Mouse (Mus musculus) embryonic facial prominence, embryonic 11.5 days (tissue): ENCODE results near the gene Cplx1. TPM values are rescaled to one million over a fixed set of nuclear protein-coding genes. Genes with fewer than 3 reads are reported as not detected.

Experiments used
- ATAC-seq: fragments of 200-750 bp; cut with Nextera tagmentation; replicated peaks from 2 replicates; pipeline ENCODE4 v1.8.0; 2017; ENCODE audit warnings: low read depth; ENCODE audit not compliant: insufficient number of reproducible peaks, low FRiP score, low TSS enrichment
- DNase-seq: peaks from one replicate; pipeline ENCODE4 v3.0.0-alpha.2; 2015; ENCODE audit warnings: low spot score
- H3K27ac ChIP-seq: fragments of 300-500 bp; sonication (generic); replicated peaks from 2 replicates; pipeline ENCODE4 v1.5.1; 2014; ENCODE audit warnings: mild to moderate bottlenecking, low read depth, low read length, control low read depth
- H3K27me3 ChIP-seq: fragments of 300-500 bp; sonication (generic); 2 replicates; pipeline ENCODE4 v1.6.1; 2014; ENCODE audit warnings: mild to moderate bottlenecking, low read length, moderate library complexity, mixed read lengths; ENCODE audit not compliant: control insufficient read depth, insufficient read depth
- H3K36me3 ChIP-seq: fragments of 300-500 bp; sonication (generic); replicated peaks from 2 replicates; pipeline ENCODE4 v1.6.1; 2014; ENCODE audit warnings: low read depth, mild to moderate bottlenecking, low read length, moderate library complexity, mixed read lengths; ENCODE audit not compliant: control insufficient read depth, insufficient read depth
- H3K4me1 ChIP-seq: fragments of 300-500 bp; sonication (generic); 2 replicates; pipeline ENCODE4 v1.6.1; 2014; ENCODE audit warnings: low read length, mixed read lengths; ENCODE audit not compliant: control insufficient read depth, insufficient read depth
- H3K4me2 ChIP-seq: fragments of 300-500 bp; sonication (generic); 2 replicates; pipeline ENCODE4 v1.6.1; 2014; ENCODE audit warnings: low read depth, mild to moderate bottlenecking, control low read depth, low read length, moderate library complexity
- H3K4me3 ChIP-seq: fragments of 300-500 bp; sonication (generic); 2 replicates; pipeline ENCODE4 v1.5.1; 2014; ENCODE audit warnings: low read depth, low read length, control low read depth
- H3K9ac ChIP-seq: fragments of 300-500 bp; sonication (generic); replicated peaks from 2 replicates; pipeline ENCODE4 v1.6.1; 2014; ENCODE audit warnings: mild to moderate bottlenecking, control low read depth, low read length
- H3K9me3 ChIP-seq: fragments of 300-500 bp; sonication (generic); replicated peaks from 2 replicates; pipeline ENCODE4 v1.6.1; 2016; ENCODE audit warnings: mild to moderate bottlenecking, low read length, inconsistent platforms, mixed read lengths; ENCODE audit not compliant: control insufficient read depth
- WGBS: fragments of 180-500 bp; shearing (Covaris S2); extraction: QIAGEN DNeasy Blood & Tissue Kit; methylation state at CpG from one replicate; pipeline ENCODE4 v1.1.7; 2014; 5-methylcytosine and 5-hydroxymethylcytosine counted together
- polyA plus RNA-seq: library from polyadenylated mRNA; unstranded; fragments of >200 nt; fragmentation: Nextera tagmentation; extraction: Ambion mirVana; gene quantifications from 2 replicates; pipeline ENCODE4 v1.2.1, GENCODE M21; 2014

The Cplx1 gene
- polyA plus RNA-seq, 1 experiment from 2014 or later, result 3.5 TPM

DNA sequence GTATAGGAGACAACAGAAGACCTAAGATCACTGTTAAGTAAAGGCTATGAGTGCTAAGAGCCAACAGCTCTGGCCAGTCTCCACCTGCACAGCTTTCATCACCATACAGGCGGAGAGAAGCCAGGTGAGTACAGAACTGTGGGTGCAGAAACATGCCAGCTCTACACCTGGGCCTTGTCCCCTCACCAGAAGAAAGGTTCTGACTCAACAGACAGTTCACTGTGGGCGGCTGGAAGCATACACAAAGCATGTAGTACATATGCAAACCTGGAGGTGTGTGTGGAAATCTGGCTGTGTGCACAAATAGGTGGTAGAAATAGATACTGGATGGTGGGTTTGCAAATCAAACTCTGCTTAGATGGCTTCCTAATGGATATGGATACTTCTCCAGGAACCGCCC is 27.2 kb downstream of the Cplx1 start:
- Histone ChIP-seq H3K27me3 (no peaks in the 10 kb centered on the region), H3K4me3 (no peak overlapping the region), H3K4me2 (no peak overlapping the region), H3K36me3 (no peaks in the 10 kb centered on the region), H3K27ac (no peak overlapping the region), H3K9ac (no peak overlapping the region), H3K9me3 (no peaks in the 10 kb centered on the region), H3K4me1 (no peaks in the 10 kb centered on the region)
- 79% methylated on average over 3 of the region's 3 CpGs for WGBS
- no peak for DNase-seq
- ATAC-seq, result no peak

DNA sequence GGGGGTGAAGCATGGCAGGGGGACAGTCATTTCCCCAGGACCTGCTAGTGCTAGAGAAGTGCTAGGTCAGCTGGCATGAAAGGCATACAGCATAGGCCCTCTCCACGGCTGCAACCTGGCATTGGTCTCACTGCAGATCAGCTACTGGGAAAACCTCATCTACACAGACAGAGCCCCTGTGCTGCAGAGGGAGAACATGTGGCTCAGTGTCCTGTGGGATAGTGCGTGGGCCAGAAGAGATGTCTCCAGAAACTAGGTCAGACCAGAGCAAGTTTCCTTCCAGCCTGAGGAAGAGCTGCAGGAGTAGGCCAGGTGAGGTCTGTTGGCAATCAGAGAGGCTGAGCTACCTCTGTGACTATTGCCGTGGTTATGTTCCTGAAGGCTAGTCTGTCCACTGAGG is 27.9 kb downstream of the Cplx1 start:
- H3K4me2 ChIP-seq, result no peak overlapping the region
- no peak overlapping the region for H3K27ac ChIP-seq
- no peaks in the 10 kb centered on the region for H3K9me3 ChIP-seq
- no peaks in the 10 kb centered on the region for H3K4me1 ChIP-seq
- H3K27me3 ChIP-seq, result no peaks in the 10 kb centered on the region
- H3K9ac ChIP-seq, result no peak overlapping the region
- WGBS, result 81% methylated on average over 3 of the region's 3 CpGs
- H3K4me3 ChIP-seq, result no peak overlapping the region
- H3K36me3 ChIP-seq, result no peaks in the 10 kb centered on the region
- no peak for ATAC-seq
- DNase-seq, result no peak

DNA sequence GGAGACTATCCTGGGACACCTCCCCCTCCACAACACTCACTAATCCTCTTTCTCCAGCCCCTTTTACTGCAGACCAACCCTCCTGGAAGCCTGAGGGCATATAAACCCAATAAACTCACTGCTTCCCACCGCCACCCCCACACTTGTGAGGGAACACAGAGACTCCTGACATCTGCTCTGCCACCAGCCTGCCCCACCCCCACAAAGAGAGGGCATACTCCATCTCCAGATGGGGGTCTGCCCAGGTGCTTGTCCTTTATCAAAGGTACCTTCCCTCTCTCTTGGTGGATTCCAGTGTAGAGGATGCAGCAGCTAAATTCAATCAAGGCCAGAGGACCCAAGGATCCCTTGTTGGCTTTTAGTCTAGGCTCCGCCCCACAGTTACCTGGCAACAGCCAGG is 28.8 kb downstream of the Cplx1 start:
- ATAC-seq (no peak), DNase-seq (no peak)
- no peak overlapping the region for H3K9ac ChIP-seq
- no peaks in the 10 kb centered on the region for H3K9me3 ChIP-seq
- H3K4me2 ChIP-seq, result no peak overlapping the region
- no peaks in the 10 kb centered on the region for H3K36me3 ChIP-seq
- no peaks in the 10 kb centered on the region for H3K27me3 ChIP-seq
- no peaks in the 10 kb centered on the region for H3K4me1 ChIP-seq
- no peak overlapping the region for H3K4me3 ChIP-seq
- H3K27ac ChIP-seq, result no peak overlapping the region
- WGBS, result 37% methylated on average over 2 of the region's 2 CpGs

- H3K4me2 ChIP-seq, result no peak overlapping the region
- H3K36me3 ChIP-seq, result no peaks in the 10 kb centered on the region
- H3K9ac ChIP-seq, result no peak overlapping the region
- no peak overlapping the region for H3K4me3 ChIP-seq
- ATAC-seq (no peak), DNase-seq (no peak)
- H3K27ac ChIP-seq, result no peak overlapping the region
- H3K9me3 ChIP-seq, result no peaks in the 10 kb centered on the region
- H3K27me3 ChIP-seq, result no peaks in the 10 kb centered on the region
- H3K4me1 ChIP-seq, result no peaks in the 10 kb centered on the region
- 83% methylated on average over 7 of the region's 7 CpGs for WGBS
Observed at GRCm38 (mm10) chr5:108520153-108520552, 29.7 kb downstream of the Cplx1 start.

DNA sequence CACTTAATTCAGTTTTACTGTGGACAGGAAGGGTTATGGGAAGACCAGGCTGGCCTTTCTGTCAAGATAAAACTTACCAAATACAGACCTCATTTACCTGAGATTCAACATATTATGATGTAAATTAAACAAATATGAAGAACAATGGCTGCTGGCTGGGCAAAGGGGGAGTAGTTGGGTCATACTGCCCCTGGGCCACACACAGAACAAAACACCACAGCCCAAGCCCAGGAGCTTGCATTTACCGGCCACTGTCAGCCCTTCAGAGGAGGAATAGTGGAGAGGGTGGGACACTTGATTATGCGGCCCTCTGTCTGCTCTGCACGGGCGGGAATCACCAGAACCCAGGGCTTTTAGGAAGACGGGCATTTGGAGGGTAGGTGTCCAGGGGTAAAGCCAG is 30.9 kb downstream of the Cplx1 start:
- Histone ChIP-seq H3K27me3 (no peaks in the 10 kb centered on the region), H3K27ac (no peak overlapping the region), H3K9ac (no peak overlapping the region), H3K4me2 (no peak overlapping the region), H3K4me1 (no peaks in the 10 kb centered on the region), H3K36me3 (no peaks in the 10 kb centered on the region), H3K4me3 (no peak overlapping the region), H3K9me3 (no peaks in the 10 kb centered on the region)
- ATAC-seq (no peak), DNase-seq (no peak)
- WGBS, result 77% methylated on average over 5 of the region's 5 CpGs

GRCm38 (mm10) chr5:108518106-108518885 is 31.5 kb downstream of the Cplx1 start:
- DNase-seq (no peak), ATAC-seq (no peak)
- no peaks in the 10 kb centered on the region for H3K9me3 ChIP-seq
- no peak overlapping the region for H3K27ac ChIP-seq
- H3K36me3 ChIP-seq, result no peaks in the 10 kb centered on the region
- no peaks in the 10 kb centered on the region for H3K27me3 ChIP-seq
- H3K9ac ChIP-seq, result no peak overlapping the region
- no peak overlapping the region for H3K4me3 ChIP-seq
- 82% methylated on average over 9 of the region's 9 CpGs for WGBS
- no peak overlapping the region for H3K4me2 ChIP-seq
- H3K4me1 ChIP-seq, result no peaks in the 10 kb centered on the region

DNA sequence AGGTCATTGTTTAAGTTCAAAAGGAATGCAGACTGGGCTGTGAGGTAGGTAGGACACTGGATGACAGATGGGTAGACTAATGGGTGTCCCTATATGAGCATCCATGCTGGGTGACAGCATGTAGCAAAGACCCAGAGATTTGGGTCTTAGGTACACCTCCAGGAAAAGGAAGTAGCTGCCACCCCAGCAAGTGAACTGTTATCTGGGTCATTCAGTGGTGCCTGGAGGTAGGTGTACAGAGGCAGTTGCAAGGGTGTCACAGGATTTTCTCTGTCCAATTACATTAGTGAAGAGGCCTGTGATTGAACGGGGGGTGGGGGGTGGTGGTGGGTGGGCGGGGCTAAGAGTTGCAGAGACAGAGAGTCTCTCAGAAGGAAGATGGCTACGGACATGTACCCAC is 33.2 kb downstream of the Cplx1 start:
- ATAC-seq, result no peak
- DNase-seq, result no peak
- no peak overlapping the region for H3K27ac ChIP-seq

GRCm38 (mm10) chr5:108515581-108516361 is 34.1 kb downstream of the Cplx1 start:
- 61% methylated on average over 6 of the region's 6 CpGs for WGBS
- Histone ChIP-seq H3K27me3 (no peaks in the 10 kb centered on the region), H3K9ac (no peak overlapping the region), H3K4me2 (no peak overlapping the region), H3K4me1 (no peaks in the 10 kb centered on the region), H3K36me3 (no peaks in the 10 kb centered on the region), H3K4me3 (no peak overlapping the region), H3K9me3 (no peaks in the 10 kb centered on the region), H3K27ac (no peak overlapping the region)
- ATAC-seq (no peak), DNase-seq (no peak)

More for the DNA sequence above, 33.2 kb downstream of the Cplx1 start:
- H3K9me3 ChIP-seq, result no peaks in the 10 kb centered on the region
- WGBS, result 75% methylated on average over 3 of the region's 3 CpGs
- H3K27me3 ChIP-seq, result no peaks in the 10 kb centered on the region
- no peaks in the 10 kb centered on the region for H3K36me3 ChIP-seq
- no peaks in the 10 kb centered on the region for H3K4me1 ChIP-seq
- H3K4me2 ChIP-seq, result no peak overlapping the region
- H3K9ac ChIP-seq, result no peak overlapping the region
- H3K4me3 ChIP-seq, result no peak overlapping the region
